Mouse (Mus musculus) small intestine, adult 2 months (tissue): ENCODE data around the gene Ptpn11.
"Not testable (repeated sequence)": the region's sequence is repeated elsewhere in the genome, so short reads cannot be mapped to it uniquely, and the experiment has no call there.

Experiments used
- CTCF ChIP-seq: fragments of 200-500 bp; IDR thresholded peaks from 2 replicates; pipeline ENCODE4 v1.5.1; 2012; ENCODE audit warnings: low read depth, mild to moderate bottlenecking, control low read depth, inconsistent platforms, low read length, moderate library complexity, mixed read lengths; ENCODE audit not compliant: insufficient replicate concordance, insufficient read length; ENCODE audit errors: extremely low read depth
- POLR2A ChIP-seq: fragments of 200-500 bp; IDR thresholded peaks from 2 replicates; pipeline ENCODE4 v1.6.1; 2012; ENCODE audit warnings: low read depth, mild to moderate bottlenecking, control low read depth, inconsistent platforms, low read length, moderate library complexity

- TF ChIP-seq POLR2A, CTCF: not testable (repeated sequence)
Measured at GRCm38 (mm10) chr5:121227330-121227729, 36.1 kb upstream of the Ptpn11 start.
